Mouse (Mus musculus) cerebellum, adult 2 months (tissue): Measurements from ENCODE around the gene Rad51b.

ENCODE experiments used
- CTCF ChIP-seq: fragments of 200-500 bp; IDR thresholded peaks from 2 replicates; pipeline ENCODE4 v1.5.1; 2011; ENCODE audit warnings: low read depth, mild to moderate bottlenecking, control low read depth, low read length, moderate library complexity, borderline replicate concordance; ENCODE audit not compliant: insufficient read depth
- POLR2A ChIP-seq: fragments of 200-500 bp; IDR thresholded peaks from 2 replicates; pipeline ENCODE4 v1.6.1; 2011; ENCODE audit warnings: low read length, control low read depth, borderline replicate concordance; ENCODE audit not compliant: insufficient read depth

DNA sequence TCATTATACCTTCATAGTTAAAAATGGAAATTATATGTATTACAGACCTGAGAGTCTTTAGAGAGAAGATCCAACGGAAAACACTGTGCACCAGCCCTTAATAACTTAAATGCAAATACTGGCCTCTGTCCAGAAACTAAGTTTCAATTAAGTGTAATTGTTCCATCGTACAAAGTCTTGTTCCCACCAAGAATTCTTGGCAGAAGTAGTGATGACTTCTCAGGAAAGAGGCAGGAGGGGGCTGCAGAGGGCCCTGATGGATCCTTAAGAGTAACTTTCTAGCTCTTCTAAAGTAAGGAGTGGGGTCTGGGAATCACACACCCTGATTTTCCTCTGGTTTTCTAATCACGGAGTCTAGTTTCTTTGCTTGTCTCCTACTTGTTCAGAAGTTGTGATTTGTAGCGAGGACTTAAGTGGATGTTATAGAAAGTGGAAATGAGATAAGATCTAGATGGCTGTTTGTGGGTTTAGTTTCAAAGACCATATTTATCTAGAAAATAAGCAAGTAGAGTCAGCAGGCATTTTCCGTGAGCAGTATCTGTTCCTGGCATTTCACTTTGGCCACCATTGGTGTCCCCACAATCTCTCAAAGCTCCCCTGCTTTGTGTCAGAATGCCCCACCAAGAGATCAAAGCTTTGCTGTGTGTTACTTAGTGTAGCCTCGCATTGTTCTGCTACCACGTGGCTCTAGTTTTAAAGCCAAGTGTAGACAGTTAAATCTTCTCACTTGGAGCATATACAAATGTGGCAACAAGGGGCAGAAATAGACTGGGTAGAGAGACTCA, 132.6 kb downstream of the Rad51b start:
- TF ChIP-seq POLR2A (no peak), CTCF (no peak)
